Mouse (Mus musculus): Measurements from ENCODE around the gene Cbx2. TPM values are rescaled to one million over a fixed set of nuclear protein-coding genes. Genes with fewer than 3 reads are reported as not detected.

The Cbx2 gene
- polyA plus RNA-seq, 1 experiment: 0.46 TPM

DNA sequence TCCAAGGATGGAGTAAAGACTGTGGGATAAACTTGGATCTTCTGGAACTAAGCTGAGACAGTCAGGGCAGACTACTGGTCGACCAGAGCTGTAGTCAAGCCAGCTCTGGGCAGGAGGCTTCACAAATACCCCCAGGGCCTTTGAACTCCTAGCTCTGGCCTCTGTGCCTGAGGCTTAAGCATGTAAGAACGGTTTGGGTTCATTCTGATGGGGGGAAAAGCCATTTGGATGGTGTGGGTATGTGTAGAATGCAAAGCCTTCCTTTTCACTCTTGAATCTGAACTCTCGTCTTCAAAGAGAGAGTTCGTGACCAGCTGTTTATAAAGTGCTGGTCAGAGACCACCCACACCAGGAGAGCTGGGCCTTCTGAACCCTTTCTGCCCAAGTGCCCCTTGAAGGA, 55.0 kb downstream of the Cbx2 start:
- peaks cover 43% of the 10 kb centered on the region for H3K4me1 ChIP-seq

DNA sequence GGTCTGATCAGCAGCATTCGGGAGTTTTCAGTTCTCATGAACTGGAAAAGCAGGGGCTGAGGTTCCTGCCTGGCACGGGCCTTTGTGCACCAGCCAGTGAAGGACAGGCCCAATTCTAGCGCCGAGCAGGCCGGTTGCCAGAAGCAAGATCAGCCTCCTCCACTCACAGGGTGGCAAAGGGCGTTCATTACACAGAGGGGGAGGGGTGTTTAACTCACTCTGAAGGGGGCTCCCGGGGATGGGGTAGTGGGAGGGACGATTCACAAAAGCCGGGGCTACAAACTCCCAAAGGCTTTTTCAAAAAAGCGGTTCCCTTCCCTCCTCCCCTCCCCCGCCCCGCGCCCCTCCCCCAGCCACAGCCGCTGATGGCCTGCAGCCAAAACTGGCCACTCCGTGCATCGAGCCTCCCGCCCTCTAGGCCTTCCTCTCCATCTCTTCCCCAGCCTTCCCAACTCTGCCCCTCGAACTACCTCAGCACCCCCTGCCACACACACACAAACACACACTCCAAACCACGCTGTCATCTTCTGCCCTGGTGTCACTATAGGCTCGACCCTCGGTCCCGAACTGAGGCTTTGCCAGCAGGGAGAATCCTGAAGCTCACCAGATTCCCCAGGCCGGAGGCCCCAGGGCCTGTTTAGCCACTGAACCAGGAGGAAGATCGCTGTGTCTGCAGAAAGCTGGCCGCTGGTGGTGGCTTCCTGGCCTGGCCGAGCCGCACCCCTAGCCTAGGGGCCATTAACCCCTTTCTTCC, 56.1 kb downstream of the Cbx2 start:
- peaks cover 62% of the 10 kb centered on the region for H3K36me3 ChIP-seq (replicated peaks; ENCODE audit: low read length)
- H3K4me3 ChIP-seq (replicated peaks): no peak overlapping the region
- no peak for TF ChIP-seq FLI1 (IDR thresholded peaks at IDR 0.05; ENCODE audit: low read length)
- no peak for TF ChIP-seq GATA1 (IDR thresholded peaks at IDR 0.05; ENCODE audit: borderline replicate concordance, low read length)
- H3K4me1 ChIP-seq: peaks cover 54% of the 10 kb centered on the region
- H3K27me3 ChIP-seq (replicated peaks): peaks cover 19% of the 10 kb centered on the region
- H3K9me3 ChIP-seq: no peaks in the 10 kb centered on the region

More for the DNA sequence above, 55.0 kb downstream of the Cbx2 start:
- TF ChIP-seq FLI1 (IDR thresholded peaks at IDR 0.05; ENCODE audit: low read length): no peak
- TF ChIP-seq GATA1 (IDR thresholded peaks at IDR 0.05; ENCODE audit: borderline replicate concordance, low read length): no peak
- no peaks in the 10 kb centered on the region for H3K9me3 ChIP-seq
- H3K27me3 ChIP-seq (replicated peaks): peaks cover 30% of the 10 kb centered on the region
- no peak overlapping the region for H3K4me3 ChIP-seq (replicated peaks)
- H3K36me3 ChIP-seq (replicated peaks; ENCODE audit: low read length): peaks cover 52% of the 10 kb centered on the region

DNA sequence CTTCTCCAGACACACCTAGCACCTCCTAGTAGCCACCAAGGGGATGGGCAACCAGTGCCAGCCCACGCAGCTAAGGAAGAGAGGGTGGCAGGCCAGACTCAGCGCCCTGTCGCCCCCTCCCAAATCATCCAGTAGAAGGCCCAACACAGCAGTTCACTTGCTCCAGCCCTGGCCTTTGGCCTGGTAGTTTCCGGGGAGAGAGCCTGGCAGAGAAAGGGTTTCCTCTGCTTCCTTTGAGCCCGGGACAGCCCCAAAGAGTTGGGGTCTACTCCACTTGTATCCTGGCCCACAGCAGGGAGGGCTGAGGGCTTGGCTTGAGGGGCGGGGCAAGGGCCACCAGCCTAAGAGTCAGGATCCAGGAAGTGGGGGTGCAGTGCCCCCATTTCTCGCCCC, 56.7 kb downstream of the Cbx2 start:
- Histone ChIP-seq H3K4me1 (peaks cover 60% of the 10 kb centered on the region), H3K27me3 (replicated peaks) (peaks cover 14% of the 10 kb centered on the region), H3K36me3 (replicated peaks; ENCODE audit: low read length) (peaks cover 65% of the 10 kb centered on the region), H3K9me3 (no peaks in the 10 kb centered on the region), H3K4me3 (replicated peaks) (no peak overlapping the region)
- TF ChIP-seq GATA1 (IDR thresholded peaks at IDR 0.05; ENCODE audit: borderline replicate concordance, low read length): no peak
- no peak for TF ChIP-seq FLI1 (IDR thresholded peaks at IDR 0.05; ENCODE audit: low read length)

DNA sequence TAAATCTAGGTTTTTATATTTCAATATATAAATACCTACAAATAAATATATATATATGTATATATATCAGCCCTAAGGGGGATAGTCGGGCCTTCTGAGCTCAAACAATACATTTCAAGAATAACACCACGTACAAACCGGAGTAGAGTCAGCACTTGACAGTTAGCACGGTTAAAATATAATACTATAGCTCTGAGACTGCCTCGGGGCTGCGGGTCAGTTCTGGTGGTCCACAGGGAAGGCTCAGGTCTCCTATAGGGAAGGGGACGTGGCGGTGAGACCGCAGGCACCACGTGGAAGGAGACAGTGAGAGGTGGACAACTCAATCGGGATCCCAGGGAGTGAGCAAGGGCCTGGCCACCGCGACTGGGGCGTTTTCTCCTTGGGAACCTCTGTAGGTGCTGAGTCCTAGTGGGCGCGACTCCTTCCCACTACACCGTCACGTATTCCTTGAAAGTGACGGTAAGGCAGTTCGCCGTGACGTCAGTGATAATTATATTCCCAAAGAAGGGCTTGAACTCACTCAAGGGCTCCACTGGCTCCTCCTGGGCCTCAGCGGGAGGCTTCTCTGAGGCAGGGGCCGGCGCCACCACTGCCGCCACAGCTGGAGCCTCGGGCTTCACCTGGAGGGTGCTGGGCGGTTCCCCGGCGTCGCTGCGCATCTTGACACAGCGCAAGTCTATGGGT, 57.8 kb downstream of the Cbx2 start:
- H3K27me3 ChIP-seq (replicated peaks): peaks cover 4% of the 10 kb centered on the region
- H3K9me3 ChIP-seq: no peaks in the 10 kb centered on the region
- peaks cover 65% of the 10 kb centered on the region for H3K36me3 ChIP-seq (replicated peaks; ENCODE audit: low read length)
- H3K4me3 ChIP-seq (replicated peaks): no peak overlapping the region
- peaks cover 62% of the 10 kb centered on the region for H3K4me1 ChIP-seq
- no peak for TF ChIP-seq GATA1 (IDR thresholded peaks at IDR 0.05; ENCODE audit: borderline replicate concordance, low read length)
- TF ChIP-seq FLI1 (IDR thresholded peaks at IDR 0.05; ENCODE audit: low read length): no peak

Other genes starting within 250 kb of the Cbx2 start
- 0.03 TPM in 1 of 2 replicates, not detected in the other for gene Rbfox3, start 111.4 kb upstream of the Cbx2 start, polyA plus RNA-seq (2012; ENCODE audit: insufficient read depth, low replicate concordance)
- not detected in 2 replicates for gene Enpp7, start 34.8 kb upstream of the Cbx2 start, polyA plus RNA-seq (2012; ENCODE audit: insufficient read depth, low replicate concordance)
- gene Cbx8, start 18.0 kb downstream of the Cbx2 start, polyA plus RNA-seq (2012; ENCODE audit: insufficient read depth, low replicate concordance): 2.7 and 7.4 TPM in 2 replicates
- 49.2 and 111 TPM in 2 replicates for gene Cbx4, start 63.3 kb downstream of the Cbx2 start, polyA plus RNA-seq (2012; ENCODE audit: insufficient read depth, low replicate concordance)
- gene Tbc1d16, start 205.5 kb downstream of the Cbx2 start, polyA plus RNA-seq (2012; ENCODE audit: insufficient read depth, low replicate concordance): 0.85 TPM in 1 of 2 replicates, not detected in the other
- 1.7 and 4.3 TPM in 2 replicates for gene Ccdc40, start 205.6 kb downstream of the Cbx2 start, polyA plus RNA-seq (2012; ENCODE audit: insufficient read depth, low replicate concordance)
- gene Gaa, start 244.9 kb downstream of the Cbx2 start, polyA plus RNA-seq (2012; ENCODE audit: insufficient read depth, low replicate concordance): 44.2 and 58.6 TPM in 2 replicates

Measured in megakaryocyte, embryonic 14.5 days (primary cell).